Mouse (Mus musculus): Measurements from ENCODE around the gene Tmcc1.

DNA sequence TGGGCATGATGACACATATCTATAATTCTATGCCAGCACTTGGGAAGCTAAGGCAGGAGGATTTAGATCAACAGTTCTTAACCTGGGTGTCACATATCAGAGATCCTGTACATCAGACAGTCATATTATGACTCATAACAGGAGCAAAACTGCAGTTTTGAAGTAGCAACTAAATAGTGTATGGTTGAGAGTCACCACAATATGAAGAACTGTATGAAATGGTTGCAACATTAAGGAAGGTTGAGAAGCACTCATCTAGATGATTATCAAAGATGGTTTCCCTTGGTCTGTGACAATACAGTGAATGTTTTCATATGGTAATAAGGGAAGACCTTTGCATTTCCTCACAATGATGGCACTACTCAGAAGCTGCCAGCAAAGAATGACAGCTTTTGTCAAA is 103.9 kb downstream of the Tmcc1 start:
- TF ChIP-seq CTCF (IDR thresholded peaks at IDR 0.05; ENCODE audit: borderline replicate concordance, extremely low read depth, insufficient read depth, insufficient read length), result no peak
- TF ChIP-seq POLR2A (IDR thresholded peaks at IDR 0.05; ENCODE audit: borderline replicate concordance, extremely low read depth, insufficient read depth, insufficient read length, poor library complexity, severe bottlenecking), result no peak
